Mouse (Mus musculus) kidney, adult 2 months (tissue): ENCODE measurements around the gene 1700012A03Rik. TPM values are rescaled to one million over a fixed set of nuclear protein-coding genes. Genes with fewer than 3 reads are reported as not detected.

Source experiments
- DNase-seq: peaks from one replicate; pipeline ENCODE4 v3.0.0; 2021
- H3K27ac ChIP-seq: fragments of 200-500 bp; 2 replicates; pipeline ENCODE4 v1.5.1; 2012; ENCODE audit warnings: low read depth, low read length, control low read depth, inconsistent platforms; ENCODE audit not compliant: insufficient read depth
- H3K27me3 ChIP-seq: fragments of 200-500 bp; replicated peaks from 2 replicates; pipeline ENCODE4 v1.6.1; 2012; ENCODE audit warnings: mild to moderate bottlenecking, moderate library complexity, low read length, inconsistent platforms; ENCODE audit not compliant: control insufficient read depth, insufficient read depth
- H3K36me3 ChIP-seq: fragments of 200-500 bp; 2 replicates; pipeline ENCODE4 v1.6.1; 2012; ENCODE audit warnings: mild to moderate bottlenecking, moderate library complexity, low read length, inconsistent platforms; ENCODE audit not compliant: control insufficient read depth, insufficient read depth
- H3K4me1 ChIP-seq: fragments of 200-500 bp; 2 replicates; pipeline ENCODE4 v1.6.1; 2011; ENCODE audit warnings: low read length; ENCODE audit not compliant: control insufficient read depth, insufficient read depth
- H3K4me3 ChIP-seq: fragments of 200-500 bp; 2 replicates; pipeline ENCODE4 v1.5.1; 2011; ENCODE audit warnings: mild to moderate bottlenecking, low read depth, low read length, control low read depth; ENCODE audit not compliant: insufficient read depth
- CTCF ChIP-seq: fragments of 200-500 bp; conservative IDR thresholded peaks from 2 replicates; pipeline ENCODE4 v1.5.1; 2011; ENCODE audit warnings: low read depth, mild to moderate bottlenecking, control low read depth, low read length, moderate library complexity, mixed read lengths; ENCODE audit not compliant: insufficient read depth, insufficient read length
- POLR2A ChIP-seq: fragments of 200-500 bp; IDR thresholded peaks from one replicate; pipeline ENCODE4 v1.6.1; 2011; ENCODE audit warnings: low read depth, low read length, control low read depth
- WGBS: fragments of 180-500 bp; shearing (Covaris S2); methylation state at CpG from one replicate; pipeline ENCODE4 v1.1.7; 2018; 5-methylcytosine and 5-hydroxymethylcytosine counted together
- polyA plus RNA-seq: library from polyadenylated mRNA; depleted of rRNA; stranded (reverse); fragments of >200 nt; gene quantifications from 2 replicates; pipeline ENCODE4 v1.2.3, GENCODE M21; 2012

1700012A03Rik gene
- polyA plus RNA-seq, 1 experiment: 0.14 TPM

DNA sequence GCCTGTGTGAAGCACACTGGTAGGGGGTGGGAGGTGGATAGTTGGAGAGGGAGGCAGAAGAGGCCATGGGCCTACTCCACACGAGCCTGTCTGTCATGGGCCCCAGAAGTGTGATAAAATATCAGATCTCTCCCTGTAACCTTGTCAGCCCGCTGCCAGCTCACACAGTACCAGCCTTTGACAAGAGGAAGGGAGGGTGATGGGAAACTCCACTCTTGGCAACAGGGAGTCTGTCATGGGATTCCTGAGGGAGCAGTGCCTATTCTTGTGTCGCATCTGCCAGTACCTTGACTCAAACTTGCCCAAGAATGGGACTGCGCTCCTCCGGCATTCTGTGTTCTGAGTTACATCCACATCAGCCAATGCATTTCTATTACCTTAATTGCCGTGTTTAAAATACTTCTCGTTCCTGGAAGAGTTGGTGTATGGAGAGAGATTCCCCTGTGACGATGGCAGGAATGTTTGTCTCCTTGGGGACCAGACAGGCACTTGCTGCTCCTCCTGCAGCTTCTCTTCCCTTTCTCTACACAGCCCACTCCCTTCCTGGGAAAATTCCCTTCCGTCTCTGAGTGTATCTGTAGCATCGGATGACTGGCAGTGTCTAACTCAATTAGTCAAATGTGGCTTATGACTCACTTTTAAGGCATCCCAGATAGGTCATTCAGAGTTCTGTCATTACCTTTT lies 28.1 kb upstream of the 1700012A03Rik start:
- WGBS: 83% methylated on average over 10 of the region's 10 CpGs
- TF ChIP-seq CTCF (no peak), POLR2A (no peak)
- Histone ChIP-seq H3K4me3 (no peak overlapping the region), H3K4me1 (no peaks in the 10 kb centered on the region), H3K27ac (no peak overlapping the region), H3K36me3 (no peaks in the 10 kb centered on the region), H3K27me3 (no peaks in the 10 kb centered on the region; the same call in 1 of the 2 replicates)
- DNase-seq: no peak

DNA sequence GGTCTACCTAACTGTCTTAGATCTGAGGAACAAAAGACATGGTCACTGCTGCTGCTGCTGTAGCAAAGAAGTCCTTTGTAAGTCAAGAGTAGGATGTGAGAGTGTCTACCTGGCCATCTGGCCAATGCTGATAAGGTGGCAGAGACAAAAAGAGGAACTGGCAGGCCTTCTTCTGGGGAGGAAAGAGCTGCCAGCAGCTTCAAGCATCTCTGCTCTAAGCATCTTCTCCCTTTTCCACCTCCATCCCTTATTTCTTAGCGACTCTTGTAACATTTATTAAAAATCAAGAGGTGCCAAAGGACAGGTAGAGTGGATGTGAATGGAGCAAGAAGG lies 27.5 kb upstream of the 1700012A03Rik start:
- 92% methylated on average over 1 of the region's 1 CpGs for WGBS
- no peak overlapping the region for H3K4me3 ChIP-seq
- no peaks in the 10 kb centered on the region for H3K4me1 ChIP-seq
- no peaks in the 10 kb centered on the region; the same call in 1 of the 2 replicates for H3K27me3 ChIP-seq
- H3K27ac ChIP-seq: no peak overlapping the region
- no peak for DNase-seq
- H3K36me3 ChIP-seq: no peaks in the 10 kb centered on the region
- no peak for TF ChIP-seq POLR2A
- no peak for TF ChIP-seq CTCF

DNA sequence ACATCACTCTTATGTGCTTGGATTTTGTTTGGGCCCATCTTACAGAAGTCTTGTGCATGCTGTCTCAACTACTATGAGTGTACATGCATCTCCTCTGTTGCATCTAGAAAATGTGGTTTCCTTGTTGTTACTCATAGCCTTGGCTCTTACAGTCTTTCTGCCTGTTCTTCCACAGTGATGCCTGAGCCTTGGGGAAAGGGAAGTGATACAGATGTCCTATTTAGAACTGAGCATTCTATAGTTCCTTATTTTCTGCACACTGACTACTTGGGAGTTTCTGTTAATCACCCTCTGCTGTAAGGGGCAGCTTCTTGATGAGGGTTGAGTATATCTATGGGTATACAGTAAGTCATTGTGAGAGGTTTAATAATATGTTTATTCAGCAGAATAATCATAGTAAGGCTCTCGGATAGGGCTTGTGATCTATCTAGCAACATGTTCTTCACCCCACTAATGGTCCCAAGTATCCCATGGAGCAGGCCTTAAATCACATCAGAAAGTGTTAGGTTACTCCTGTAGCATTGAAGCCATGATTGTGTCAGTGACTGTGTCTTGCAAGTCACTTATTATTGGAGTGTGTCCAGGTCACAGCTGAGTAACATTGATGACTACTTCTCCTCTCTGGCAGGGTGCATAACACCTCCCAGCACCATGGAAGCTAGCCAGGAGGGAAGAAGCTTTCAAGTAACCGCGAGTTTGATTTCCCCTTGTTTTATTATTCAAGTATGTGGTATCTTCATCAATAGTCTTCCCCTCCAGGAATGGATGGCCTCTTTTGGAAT lies 21.6 kb upstream of the 1700012A03Rik start:
- peak; percentile 36 for DNase-seq
- Histone ChIP-seq H3K27ac (no peak overlapping the region), H3K27me3 (no peaks in the 10 kb centered on the region), H3K4me3 (no peak overlapping the region), H3K4me1 (no peaks in the 10 kb centered on the region), H3K36me3 (no peaks in the 10 kb centered on the region)
- TF ChIP-seq CTCF (no peak), POLR2A (no peak)
- WGBS: 52% methylated on average over 3 of the region's 3 CpGs

DNA sequence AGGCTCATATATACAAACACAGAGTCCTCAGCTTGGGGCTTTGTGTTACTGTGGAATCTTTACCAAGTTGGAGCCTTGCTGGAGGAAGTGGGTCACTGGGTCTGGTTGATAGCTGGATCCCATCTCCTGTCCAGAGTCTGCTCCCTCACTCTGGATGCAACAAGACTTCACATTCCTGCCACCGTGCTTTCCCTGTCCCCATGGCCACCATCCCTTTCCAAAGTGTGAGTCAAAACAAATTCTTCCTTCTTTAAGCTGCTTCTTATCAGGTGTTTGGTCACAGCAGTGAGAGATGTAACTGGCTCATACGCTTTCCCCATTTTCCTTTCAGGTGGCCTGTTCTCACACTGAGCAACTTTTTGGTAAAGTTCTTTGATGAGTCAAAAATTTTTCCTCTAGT lies 15.8 kb upstream of the 1700012A03Rik start:
- no peak overlapping the region for H3K4me3 ChIP-seq
- H3K36me3 ChIP-seq: no peaks in the 10 kb centered on the region
- no peak for DNase-seq
- WGBS: 73% methylated on average over 2 of the region's 2 CpGs
- no peaks in the 10 kb centered on the region for H3K4me1 ChIP-seq
- no peak for TF ChIP-seq CTCF
- TF ChIP-seq POLR2A: no peak
- no peak overlapping the region for H3K27ac ChIP-seq
- no peaks in the 10 kb centered on the region for H3K27me3 ChIP-seq

DNA sequence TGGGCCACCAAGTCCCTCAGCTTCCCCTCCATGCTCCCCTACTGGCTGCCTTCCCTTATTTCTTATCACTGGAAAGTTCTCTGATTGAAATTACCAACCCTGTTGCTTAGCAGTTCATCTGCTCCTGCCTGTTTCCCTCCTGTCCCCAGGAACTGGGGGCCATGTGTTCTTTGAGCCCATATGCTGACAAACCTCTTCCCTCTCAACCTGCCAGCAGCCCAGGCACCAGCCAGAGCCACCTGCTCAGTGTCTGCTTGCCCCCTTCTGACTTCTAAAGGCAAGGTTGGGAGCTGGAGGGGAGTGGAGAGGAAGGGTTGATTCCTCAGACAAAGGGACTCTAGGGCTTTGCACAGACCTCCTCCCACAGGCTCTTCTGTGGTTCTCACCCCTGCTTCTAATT lies 4.7 kb upstream of the 1700012A03Rik start:
- Histone ChIP-seq H3K36me3 (no peaks in the 10 kb centered on the region), H3K27ac (no peak overlapping the region), H3K27me3 (no peaks in the 10 kb centered on the region), H3K4me3 (no peak overlapping the region), H3K4me1 (no peaks in the 10 kb centered on the region)
- no peak for TF ChIP-seq CTCF
- no peak for TF ChIP-seq POLR2A
- DNase-seq: no peak

DNA sequence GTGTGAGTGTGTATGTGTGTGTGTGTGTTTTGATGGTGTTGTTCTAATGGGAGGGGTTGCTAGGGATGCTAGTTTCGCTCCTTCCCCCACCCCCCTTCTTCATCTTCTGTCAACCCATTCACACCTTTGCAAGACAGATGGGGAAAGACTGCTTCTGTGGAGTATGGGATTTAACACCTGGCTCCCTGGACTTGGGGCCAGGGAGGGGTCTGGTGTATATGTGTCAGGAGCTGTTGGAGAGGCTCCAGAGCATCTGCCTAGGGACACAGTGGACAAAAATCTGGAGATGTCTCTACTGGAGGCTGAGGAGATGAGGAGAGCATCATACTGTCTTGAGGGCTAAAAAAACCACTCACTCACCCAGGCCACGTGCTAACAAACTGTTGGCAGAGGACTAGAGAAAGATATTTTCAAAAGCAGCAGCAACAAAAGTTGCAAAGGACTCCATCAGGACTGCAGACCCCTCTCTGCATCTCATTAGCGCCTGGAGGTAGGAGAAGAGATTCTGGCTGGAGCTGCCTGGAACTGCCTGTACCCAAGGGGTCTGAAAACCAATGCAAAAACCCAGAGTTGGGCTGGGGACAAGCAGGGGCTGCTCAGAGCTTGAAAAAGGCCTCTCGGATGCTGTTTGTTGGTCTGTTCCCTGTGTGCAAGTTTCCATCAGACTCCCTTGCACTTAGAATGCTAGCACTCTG lies 643 bp upstream of the 1700012A03Rik start:
- DNase-seq: no peak
- H3K4me3 ChIP-seq: no peak overlapping the region
- WGBS: 62% methylated on average over 4 of the region's 4 CpGs

DNA sequence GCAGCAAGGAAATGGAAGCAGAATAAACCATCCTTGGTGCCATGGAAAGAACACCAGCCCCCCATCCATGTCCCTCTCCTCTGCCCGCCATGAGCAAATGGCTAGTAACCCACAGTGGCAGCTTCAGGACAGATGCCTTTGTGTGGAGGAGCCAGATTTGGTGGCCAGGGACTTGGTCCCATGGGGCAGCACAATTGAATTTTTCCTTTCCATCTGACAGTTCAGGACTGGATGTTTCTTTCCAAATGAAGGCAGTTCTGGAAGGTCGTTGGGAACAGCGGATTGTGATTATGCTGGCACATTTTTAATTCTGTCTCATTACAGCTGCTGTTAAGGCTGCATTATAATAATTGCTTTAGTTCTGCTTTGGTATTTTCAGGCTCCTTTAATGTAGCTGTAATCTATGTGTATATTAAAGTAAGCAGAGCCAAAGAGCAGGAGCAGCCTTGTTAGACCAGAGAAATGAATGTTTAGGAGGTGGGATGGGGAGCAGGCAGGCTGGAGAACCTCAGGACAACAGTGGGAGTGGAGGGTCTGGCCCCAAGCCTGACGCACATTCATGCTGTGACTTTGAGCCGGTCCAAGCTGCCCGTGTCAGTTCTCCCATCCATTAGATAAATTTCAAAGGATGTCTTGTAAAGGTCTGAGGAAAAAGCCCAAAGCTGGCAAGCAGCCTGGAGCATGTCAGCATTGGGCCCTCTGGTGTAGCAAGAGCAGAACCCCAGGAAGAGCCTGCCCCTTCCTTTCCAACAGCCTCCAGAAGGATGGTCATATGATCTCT lies 2.3 kb downstream of the 1700012A03Rik start:
- Histone ChIP-seq H3K4me3 (no peak overlapping the region), H3K4me1 (no peaks in the 10 kb centered on the region), H3K36me3 (no peaks in the 10 kb centered on the region), H3K27me3 (no peaks in the 10 kb centered on the region), H3K27ac (no peak overlapping the region)
- WGBS: 58% methylated on average over 6 of the region's 6 CpGs
- peak; percentile 30 for DNase-seq
- no peak for TF ChIP-seq CTCF
- no peak for TF ChIP-seq POLR2A

More for the DNA sequence above, 643 bp upstream of the 1700012A03Rik start:
- H3K4me1 ChIP-seq: no peaks in the 10 kb centered on the region
- H3K36me3 ChIP-seq: no peaks in the 10 kb centered on the region
- TF ChIP-seq CTCF (no peak), POLR2A (no peak)
- H3K27me3 ChIP-seq: no peaks in the 10 kb centered on the region
- H3K27ac ChIP-seq: no peak overlapping the region
